Mouse (Mus musculus): Measurements from ENCODE around the gene Dnah17.

- TF ChIP-seq POLR2A (IDR thresholded peaks at IDR 0.05; ENCODE audit: insufficient read length, low read depth) = no peak
- no peak for TF ChIP-seq MAX (IDR thresholded peaks at IDR 0.05; ENCODE audit: low read depth)
- no peak for TF ChIP-seq TCF12 (IDR thresholded peaks at IDR 0.05; ENCODE audit: insufficient read depth, poor library complexity, severe bottlenecking)
Measured at GRCm38 (mm10) chr11:118018328-118018727, 112.1 kb downstream of the Dnah17 start.
